Mouse (Mus musculus) ES-Bruce4 (cell line): ENCODE measurements around the gene Dnah6. TPM values are rescaled to one million over a fixed set of nuclear protein-coding genes. Genes with fewer than 3 reads are reported as not detected.
A peak's percentile ranks its signal among the peaks of the same experiment; 100 is the strongest.

Source experiments
- H3K27ac ChIP-seq: 2 replicates; pipeline ENCODE4 v1.5.1; 2012; ENCODE audit warnings: low read length, inconsistent platforms; ENCODE audit not compliant: insufficient read depth
- H3K27me3 ChIP-seq: 2 replicates; pipeline ENCODE4 v1.6.1; 2012; ENCODE audit warnings: mild to moderate bottlenecking, low read length, inconsistent platforms; ENCODE audit not compliant: control insufficient read depth, poor library complexity, insufficient read depth, severe bottlenecking
- H3K36me3 ChIP-seq: 2 replicates; pipeline ENCODE4 v1.6.1; 2012; ENCODE audit warnings: inconsistent platforms, mild to moderate bottlenecking, low read length, moderate library complexity; ENCODE audit not compliant: control insufficient read depth, poor library complexity, insufficient read depth, severe bottlenecking
- H3K4me1 ChIP-seq: one replicate; pipeline ENCODE4 v1.8.1; 2011; ENCODE audit warnings: low read length; ENCODE audit not compliant: control insufficient read depth, insufficient read depth
- H3K4me3 ChIP-seq: 2 replicates; pipeline ENCODE4 v1.5.1; 2011; ENCODE audit warnings: low read depth, mild to moderate bottlenecking, low read length
- H3K9ac ChIP-seq: 2 replicates; pipeline ENCODE4 v1.6.1; 2012; ENCODE audit warnings: low read depth, mild to moderate bottlenecking, inconsistent platforms; ENCODE audit not compliant: poor library complexity, severe bottlenecking
- H3K9me3 ChIP-seq: replicated peaks from 2 replicates; pipeline ENCODE4 v1.6.1; 2012; ENCODE audit warnings: mild to moderate bottlenecking, low read length, inconsistent platforms; ENCODE audit not compliant: control insufficient read depth, poor library complexity, insufficient read depth, severe bottlenecking
- CTCF ChIP-seq: IDR thresholded peaks from one replicate; pipeline ENCODE4 v1.8.1; 2011; ENCODE audit warnings: low read depth, low read length
- EP300 ChIP-seq: IDR thresholded peaks from 2 replicates; pipeline ENCODE4 v1.6.1; 2011; ENCODE audit warnings: low read depth, low read length; ENCODE audit not compliant: insufficient read depth
- POLR2A ChIP-seq: IDR thresholded peaks from one replicate; pipeline ENCODE4 v1.8.1; 2011; ENCODE audit warnings: low read length; ENCODE audit not compliant: insufficient read depth
- polyA plus RNA-seq: library from polyadenylated mRNA; stranded (reverse); fragments of >200 nt; gene quantifications from 2 replicates; pipeline ENCODE4 v1.2.4, GENCODE M21; 2011; ENCODE audit warnings: low read depth; ENCODE audit not compliant: missing spikeins, insufficient read depth, insufficient read length

Dnah6 gene
- polyA plus RNA-seq, 1 experiment, result not detected

GRCm38 (mm10) chr6:73249049-73249422 lies 27.6 kb upstream of the Dnah6 start:
- Histone ChIP-seq H3K9ac (peak overlapping the region; percentile 83), H3K27ac (no peak overlapping the region), H3K36me3 (no peaks in the 10 kb centered on the region), H3K4me3 (peak overlapping the region; percentile 85), H3K9me3 (no peaks in the 10 kb centered on the region), H3K27me3 (no peaks in the 10 kb centered on the region), H3K4me1 (no peaks in the 10 kb centered on the region)
- no peak for TF ChIP-seq POLR2A
- TF ChIP-seq EP300, result no peak
- TF ChIP-seq CTCF, result no peak

DNA sequence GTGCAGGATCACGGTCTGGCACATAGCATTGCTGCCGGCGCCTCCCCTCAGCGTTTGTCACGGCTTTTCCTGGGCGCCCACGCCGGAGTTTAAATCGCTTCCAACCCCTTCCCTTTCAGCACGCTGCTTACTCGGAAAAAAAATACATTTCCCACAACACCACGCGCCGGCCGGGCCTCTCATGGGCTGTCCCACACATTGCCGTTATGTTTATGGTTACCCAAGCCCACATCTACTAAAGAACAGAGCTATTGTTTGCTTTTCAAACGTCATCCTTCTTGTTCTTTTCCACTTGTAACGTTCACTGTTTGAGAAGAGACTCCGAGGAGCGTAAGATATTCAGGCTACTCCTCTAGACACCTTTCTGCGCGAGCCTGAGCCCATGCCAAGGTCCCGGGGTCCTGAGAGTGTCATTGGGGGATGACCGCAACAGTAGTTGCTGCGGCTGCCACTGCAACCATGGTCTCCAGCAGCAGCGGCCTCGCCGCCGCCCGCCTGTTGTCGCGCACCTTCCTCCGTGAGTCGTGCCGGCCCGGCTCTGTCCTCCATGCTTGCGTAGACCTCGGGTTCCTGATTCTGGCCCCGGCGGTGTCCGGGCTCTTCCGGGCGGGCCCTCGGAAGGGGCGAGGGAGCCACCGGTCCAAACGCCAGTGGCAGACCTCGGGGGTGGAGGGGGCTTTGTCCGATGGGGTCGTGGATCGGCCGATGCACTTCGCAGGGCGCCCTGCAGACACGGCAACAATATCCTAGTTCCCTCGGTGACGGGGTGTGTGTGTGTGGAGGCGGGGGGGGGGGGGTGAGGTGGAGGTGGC lies 27.0 kb upstream of the Dnah6 start, which contains the start of gene Suclg1:
Gene Suclg1 (plus strand): TSS at position 146 of the 812 bp plus-strand sequence.
- Histone ChIP-seq H3K9me3 (no peaks in the 10 kb centered on the region), H3K4me3 (peak within 1 kb of the TSS; percentile 85), H3K27ac (no peak within 1 kb of the TSS), H3K9ac (peak within 1 kb of the TSS; percentile 83), H3K27me3 (no peaks in the 10 kb centered on the region), H3K4me1 (no peaks in the 10 kb centered on the region), H3K36me3 (no peaks in the 10 kb centered on the region)
- TF ChIP-seq EP300 (no peak), POLR2A (peak; percentile 23)

- Histone ChIP-seq H3K36me3 (no peaks in the 10 kb centered on the region), H3K27ac (no peak overlapping the region), H3K4me1 (no peaks in the 10 kb centered on the region), H3K27me3 (no peaks in the 10 kb centered on the region), H3K9ac (no peak overlapping the region), H3K4me3 (no peak overlapping the region), H3K9me3 (no peaks in the 10 kb centered on the region)
- TF ChIP-seq CTCF (peak; percentile 25), POLR2A (no peak)
These were observed 26.0 kb upstream of the Dnah6 start for GRCm38 (mm10) chr6:73247452-73247851.

DNA sequence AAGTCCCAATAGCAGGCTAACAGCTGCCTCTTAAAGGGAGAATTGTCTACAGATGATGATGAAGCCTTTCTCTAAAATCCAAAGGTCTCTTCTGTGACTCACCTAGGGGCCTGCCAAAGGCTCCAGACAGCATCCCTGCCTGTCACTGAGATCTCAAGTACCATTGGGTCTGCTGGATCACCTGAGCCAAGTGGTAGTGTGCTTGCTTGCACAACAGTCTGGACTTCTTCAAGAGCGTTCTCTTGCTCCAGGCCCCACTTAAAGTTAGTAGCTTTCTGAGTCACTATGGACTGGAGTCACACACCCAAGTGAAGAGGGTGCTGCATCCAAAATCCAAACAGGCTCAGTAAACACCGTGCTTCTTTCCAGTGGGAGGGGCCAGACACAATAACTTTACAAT lies 25.4 kb upstream of the Dnah6 start:
- Histone ChIP-seq H3K4me3 (no peak overlapping the region), H3K36me3 (no peaks in the 10 kb centered on the region), H3K27ac (no peak overlapping the region), H3K9ac (no peak overlapping the region), H3K4me1 (no peaks in the 10 kb centered on the region), H3K27me3 (no peaks in the 10 kb centered on the region), H3K9me3 (no peaks in the 10 kb centered on the region)
- TF ChIP-seq POLR2A (no peak), CTCF (no peak), EP300 (no peak)

- H3K36me3 ChIP-seq, result no peaks in the 10 kb centered on the region
- H3K9ac ChIP-seq, result no peak overlapping the region
- no peak overlapping the region for H3K4me3 ChIP-seq
- TF ChIP-seq POLR2A, result no peak
- no peak for TF ChIP-seq CTCF
- no peak for TF ChIP-seq EP300
- H3K27me3 ChIP-seq, result no peaks in the 10 kb centered on the region
- no peaks in the 10 kb centered on the region for H3K4me1 ChIP-seq
- no peak overlapping the region for H3K27ac ChIP-seq
- peaks cover 14% of the 10 kb centered on the region; the same call in 1 of the 2 replicates for H3K9me3 ChIP-seq
These were observed 14.2 kb upstream of the Dnah6 start for GRCm38 (mm10) chr6:73235650-73236049.

- H3K9ac ChIP-seq, result no peak overlapping the region
- H3K4me3 ChIP-seq, result no peak overlapping the region
- no peaks in the 10 kb centered on the region for H3K4me1 ChIP-seq
- peaks cover 22% of the 10 kb centered on the region for H3K9me3 ChIP-seq
- no peak overlapping the region for H3K27ac ChIP-seq
- no peaks in the 10 kb centered on the region for H3K36me3 ChIP-seq
- TF ChIP-seq CTCF (no peak), POLR2A (no peak), EP300 (no peak)
- no peaks in the 10 kb centered on the region for H3K27me3 ChIP-seq
These were observed 12.9 kb upstream of the Dnah6 start for GRCm38 (mm10) chr6:73234302-73234900.
